Mouse (Mus musculus) gastrocnemius, adult 8-10 months (tissue): ENCODE data around the gene Nup214. TPM values are rescaled to one million over a fixed set of nuclear protein-coding genes. Genes with fewer than 3 reads are reported as not detected.

Source experiments
- DNase-seq, 2 experiments: peaks; one replicate each; pipeline ENCODE4 v3.0.0; 2022; ENCODE audit warnings: low spot score in 2 of 2
- total RNA-seq, 4 experiments: library from RNA; stranded (reverse); gene quantifications; 2 replicates each; pipeline ENCODE4 v1.2.4; 2022

The Nup214 gene
- 10 to 100 TPM; 16.0 to 20.5 (median 18.3) TPM for total RNA-seq

DNA sequence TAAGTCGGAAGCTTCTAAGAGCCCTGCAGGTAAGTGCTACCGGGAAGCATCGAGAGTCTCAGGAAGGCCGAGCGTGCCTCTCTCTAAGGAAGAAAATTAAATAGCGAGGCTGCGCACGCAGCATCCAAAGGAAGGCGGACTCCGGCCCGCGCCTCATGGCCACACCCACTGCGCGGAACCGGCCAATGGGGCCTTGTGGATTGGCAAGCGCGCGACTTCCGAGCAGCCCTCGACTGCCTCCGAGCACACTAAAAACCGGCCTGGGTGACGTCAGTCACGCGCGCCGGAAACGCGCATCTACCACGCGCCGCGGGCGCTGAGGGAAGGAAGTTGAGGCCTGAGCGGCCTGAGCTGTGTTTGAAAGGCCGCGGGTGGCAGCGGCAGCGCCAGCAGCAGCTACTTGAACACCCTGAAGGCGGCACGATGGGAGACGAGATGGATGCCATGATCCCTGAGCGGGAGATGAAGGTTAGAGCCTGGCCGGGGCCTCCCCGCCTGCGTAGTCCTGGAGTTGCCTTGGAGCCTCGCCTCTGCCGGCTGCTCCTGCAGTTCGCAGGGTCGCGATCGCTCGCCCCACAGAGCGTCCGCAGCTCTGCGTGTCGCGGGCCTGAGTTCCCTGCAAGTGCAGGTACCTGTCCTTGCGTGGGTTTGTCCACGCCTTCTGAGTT, at the start of gene Nup214:
Gene Nup214, plus strand, starts transcription at position 296 of the 668 bp plus-strand sequence.
- DNase-seq: peak; percentile 97 to 98

DNA sequence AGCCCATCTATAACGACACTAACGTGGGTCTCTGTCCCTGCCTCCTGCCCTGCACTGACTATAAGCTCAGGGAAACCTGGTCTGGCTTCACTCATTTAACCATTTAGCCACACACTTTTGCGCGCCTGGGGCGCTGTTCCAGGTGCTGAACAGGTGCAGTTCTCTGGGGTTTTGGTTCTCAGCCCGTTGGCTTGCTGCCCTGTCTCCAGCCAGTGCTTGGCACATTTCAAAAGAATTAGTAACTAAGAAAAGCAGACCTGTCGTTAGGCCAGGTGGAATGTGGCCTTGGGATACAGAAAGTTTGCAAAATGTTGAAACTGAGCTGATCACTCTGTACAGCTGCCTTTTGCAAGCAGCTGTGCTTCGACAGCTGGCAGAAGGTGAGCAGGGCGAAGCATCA, 49.4 kb upstream of the Nup214 start:
- no peak for DNase-seq

DNA sequence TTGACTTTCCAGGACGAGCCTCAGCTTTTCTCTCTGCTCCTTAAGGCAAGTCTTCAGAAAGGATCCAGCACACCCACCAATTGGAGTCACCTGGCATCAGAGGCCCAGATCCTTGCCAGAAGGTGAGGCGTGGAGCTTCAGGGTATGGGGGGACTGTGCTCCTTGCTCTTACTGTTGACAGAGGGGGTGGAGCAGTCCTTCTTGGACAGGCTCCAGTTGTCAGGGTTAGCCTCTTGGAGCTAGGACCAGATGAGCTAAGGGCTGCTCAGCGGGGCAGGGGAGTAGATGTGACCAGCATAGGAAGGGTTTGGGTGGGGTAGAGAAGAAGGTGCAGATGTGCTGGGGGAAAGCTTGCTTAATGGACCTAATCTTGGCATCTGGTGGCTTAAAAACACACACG, 48.3 kb upstream of the Nup214 start:
- DNase-seq: no peak

DNA sequence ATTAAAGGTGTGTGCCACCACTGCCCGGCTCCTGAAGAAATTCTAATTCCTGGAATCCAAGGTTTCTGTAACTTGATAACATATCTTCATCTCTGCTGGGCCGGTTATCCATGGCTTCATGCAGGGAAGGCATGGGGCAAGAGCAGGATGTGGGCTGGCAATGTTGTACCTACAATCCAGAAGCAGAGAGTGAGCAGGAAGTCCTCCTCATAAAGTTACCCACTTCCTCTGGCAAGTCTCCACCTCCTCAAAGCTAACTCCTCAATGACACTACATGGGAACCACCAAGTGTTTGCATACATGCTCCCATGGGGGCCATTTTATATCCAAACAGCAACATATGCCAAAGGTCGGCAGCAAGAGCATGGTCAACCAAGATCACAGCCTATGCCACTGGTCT, 44.6 kb upstream of the Nup214 start:
- no peak for DNase-seq

DNA sequence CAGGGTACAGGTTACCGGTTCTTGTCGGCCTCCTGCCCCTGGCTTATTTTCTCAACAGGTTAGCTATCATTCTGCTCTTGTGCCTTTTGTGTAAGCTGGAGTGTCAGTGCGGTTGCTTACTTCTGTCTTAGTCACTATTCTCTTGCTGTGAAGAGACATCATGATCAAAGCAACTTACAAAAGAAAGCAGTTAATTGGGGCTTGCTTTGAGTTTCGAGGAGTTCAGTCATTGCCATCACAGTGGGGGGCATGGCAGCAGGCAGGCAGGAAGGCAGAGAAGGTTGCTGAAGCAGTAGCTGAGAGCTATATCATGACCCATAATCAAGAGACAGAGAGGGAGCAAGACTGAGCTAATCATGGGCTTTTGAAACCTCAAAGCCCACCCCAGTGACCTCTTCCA, 39.7 kb upstream of the Nup214 start:
- DNase-seq: no peak

DNA sequence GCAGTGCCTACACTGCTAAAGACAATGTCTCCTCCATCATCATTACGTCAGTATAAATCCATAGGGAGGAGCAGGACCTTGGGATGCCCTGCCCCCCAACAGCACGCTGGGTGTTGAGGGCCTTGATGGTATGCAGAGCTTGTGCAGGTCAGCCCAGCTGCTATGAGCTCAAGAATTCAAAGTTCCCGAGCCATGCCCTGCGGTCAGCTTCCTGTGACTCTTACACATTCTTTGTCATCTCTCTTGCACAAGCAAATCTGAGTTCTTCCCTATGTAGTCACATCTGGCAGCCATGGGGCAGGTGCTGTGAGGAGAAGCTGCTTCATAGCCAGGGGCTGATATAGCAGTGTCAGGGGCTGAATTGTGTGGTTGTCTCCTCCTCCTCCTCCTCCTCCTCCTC, 39.2 kb upstream of the Nup214 start:
- DNase-seq: no peak

DNA sequence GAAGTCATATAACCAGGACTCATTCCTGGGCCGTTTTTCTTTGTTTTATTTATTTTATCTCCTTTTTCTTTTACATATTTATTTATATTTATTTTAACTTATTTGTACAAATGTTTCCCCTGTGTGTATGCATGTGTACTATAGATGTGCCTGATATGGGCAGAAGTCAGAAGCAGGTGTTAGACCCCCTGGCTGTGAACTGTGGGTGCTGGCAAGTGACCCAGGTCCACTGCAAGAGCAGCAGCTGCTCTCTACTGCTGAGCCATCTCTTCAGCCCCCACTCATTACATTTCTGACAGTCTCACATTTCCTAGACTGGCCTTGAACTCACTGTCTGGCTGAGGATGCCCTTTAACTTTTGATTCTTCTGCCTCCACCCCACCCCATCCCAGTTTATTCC, 35.9 kb upstream of the Nup214 start:
- DNase-seq: no peak

DNA sequence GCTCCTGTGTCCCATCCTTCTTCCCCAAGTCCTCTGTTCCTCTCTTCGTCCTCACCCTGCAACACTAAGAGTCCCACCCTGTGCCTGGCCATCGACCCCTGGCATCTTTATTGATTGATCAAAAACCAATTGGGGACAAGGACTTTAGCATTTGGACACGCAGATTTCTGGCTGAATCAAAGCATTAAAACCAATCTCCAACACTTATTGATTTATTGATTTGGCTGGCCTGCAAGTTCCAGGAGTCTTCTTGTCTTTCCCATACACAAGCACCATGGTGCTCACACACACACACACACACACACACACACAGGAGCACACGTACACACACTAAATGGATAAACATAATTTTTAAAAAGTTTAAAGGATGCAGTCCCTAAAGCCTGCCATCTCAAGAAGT, 31.2 kb upstream of the Nup214 start:
- DNase-seq: no peak

DNA sequence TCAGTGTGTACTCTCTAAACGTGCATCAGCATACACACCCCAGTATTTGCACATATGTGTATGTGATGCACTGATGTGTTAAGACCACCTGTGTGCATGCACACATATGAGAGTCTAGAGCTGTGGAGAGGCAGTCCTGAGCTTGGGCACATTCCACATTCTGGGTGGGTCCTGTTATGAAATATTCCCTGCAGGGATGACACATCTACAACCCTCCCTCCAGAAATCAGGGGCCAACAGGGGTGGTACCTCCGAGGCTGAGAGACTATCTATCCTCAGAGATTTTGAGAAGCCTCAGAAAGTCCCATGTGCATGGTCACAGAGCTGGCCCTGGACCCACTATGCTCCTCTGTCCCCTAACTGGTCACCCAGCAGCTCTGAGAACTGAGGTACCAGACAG, 28.7 kb upstream of the Nup214 start:
- DNase-seq: peak in 1 of 2 experiments; percentile 34

DNA sequence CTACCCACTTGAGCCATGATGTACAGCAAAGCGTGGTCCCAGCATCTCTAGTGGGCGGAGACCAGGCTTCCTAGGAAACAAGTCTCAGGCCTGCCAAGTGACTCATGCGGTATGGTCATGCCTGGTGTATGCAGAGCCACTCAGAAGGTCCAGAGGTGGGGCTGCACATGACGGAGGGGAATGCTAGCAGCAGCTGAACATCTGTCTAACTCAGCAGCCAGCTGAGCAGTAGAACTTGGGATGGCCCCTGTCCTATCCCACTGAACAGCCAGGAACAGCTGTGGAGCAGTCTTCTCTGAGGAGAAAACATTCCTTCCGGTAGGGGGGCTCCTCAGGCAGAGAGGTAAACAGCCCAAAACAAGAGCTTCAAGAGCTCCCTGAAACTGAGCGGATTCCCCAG, 25.8 kb upstream of the Nup214 start:
- DNase-seq: peak; percentile 59 to 67

DNA sequence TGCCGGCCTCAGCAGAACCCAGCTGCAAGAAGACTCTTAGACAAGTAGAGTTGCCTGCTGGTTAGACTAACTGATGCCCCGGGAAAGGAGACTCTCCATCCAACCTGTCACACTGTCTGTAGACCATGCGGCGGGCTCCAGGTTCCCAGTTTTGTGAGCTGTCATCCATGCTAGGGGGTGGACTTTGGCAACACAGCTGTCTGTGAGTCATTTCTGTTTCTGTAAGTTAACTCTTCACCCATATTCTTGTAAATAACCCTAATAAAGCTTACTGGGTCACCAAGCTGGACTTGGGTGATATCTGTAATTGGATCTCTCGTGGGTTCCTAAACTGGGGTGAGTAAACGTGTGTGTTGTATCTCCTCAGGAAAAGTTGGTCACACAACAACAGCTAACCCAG, 25.4 kb upstream of the Nup214 start:
- no peak for DNase-seq

DNA sequence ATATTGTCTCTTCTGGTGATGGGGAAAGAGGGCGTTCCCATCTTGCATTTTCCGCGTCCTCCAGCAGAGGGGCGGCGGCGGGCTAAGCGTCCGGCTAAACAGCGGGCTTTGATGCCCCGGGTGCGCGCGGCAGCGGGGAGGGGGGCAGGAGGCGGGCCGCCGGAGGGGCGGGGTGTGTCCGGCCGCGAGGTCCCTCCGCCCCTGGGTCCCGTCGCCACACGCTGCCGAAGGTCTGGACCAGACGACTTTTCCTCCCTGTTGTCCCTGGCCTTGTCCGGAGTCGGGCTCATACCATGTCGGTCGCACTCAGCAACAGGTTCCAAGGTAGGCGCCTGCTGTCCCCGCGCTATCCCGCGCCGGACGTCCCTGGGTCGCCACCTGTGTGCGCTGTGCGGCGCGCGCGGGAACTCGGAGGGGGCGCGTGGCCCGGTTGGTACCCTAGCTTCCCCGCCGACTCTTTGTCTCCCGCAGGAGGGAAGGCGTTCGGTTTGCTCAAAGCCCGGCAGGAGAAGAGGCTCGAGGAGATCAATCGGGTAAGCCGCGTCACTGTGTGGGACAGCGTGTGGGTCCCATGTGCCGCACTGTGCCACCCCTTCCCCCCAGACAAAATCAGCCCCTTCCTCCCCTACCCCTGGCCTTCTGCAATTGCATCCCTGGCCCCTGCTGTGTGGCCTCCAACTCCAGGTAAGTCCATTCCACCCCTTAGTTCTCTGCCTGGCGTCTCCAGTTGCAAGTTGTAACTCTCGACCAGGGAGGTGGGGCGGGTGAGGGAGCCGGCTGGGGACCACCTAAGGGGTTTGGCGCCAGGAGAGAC, 24.0 kb upstream of the Nup214 start, which contains the start of gene Aif1l:
Gene Aif1l, plus strand, starts transcription at position 82 of the 814 bp plus-strand sequence.
- DNase-seq: peak in 1 of 2 experiments; percentile 26

DNA sequence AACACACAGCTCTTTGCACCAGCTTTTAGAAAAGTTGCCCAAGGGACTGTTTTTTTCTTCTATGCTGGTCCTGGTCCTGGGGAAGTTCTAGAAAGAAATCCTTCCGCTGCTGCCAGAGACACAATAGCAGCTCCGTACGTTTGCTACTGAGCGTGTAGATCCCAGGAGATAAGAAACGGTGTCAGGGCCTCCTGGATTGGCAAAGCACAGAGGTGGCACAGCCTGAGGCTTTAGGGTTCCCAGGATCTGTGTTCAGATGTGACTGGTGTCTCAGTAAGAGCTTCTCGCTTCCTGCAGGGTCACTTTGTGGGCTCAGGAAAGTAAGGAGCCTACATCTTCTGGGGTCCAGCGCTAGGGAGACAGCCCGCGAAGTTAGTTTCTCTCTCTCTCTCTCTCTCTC, 23.3 kb upstream of the Nup214 start:
- no peak for DNase-seq

DNA sequence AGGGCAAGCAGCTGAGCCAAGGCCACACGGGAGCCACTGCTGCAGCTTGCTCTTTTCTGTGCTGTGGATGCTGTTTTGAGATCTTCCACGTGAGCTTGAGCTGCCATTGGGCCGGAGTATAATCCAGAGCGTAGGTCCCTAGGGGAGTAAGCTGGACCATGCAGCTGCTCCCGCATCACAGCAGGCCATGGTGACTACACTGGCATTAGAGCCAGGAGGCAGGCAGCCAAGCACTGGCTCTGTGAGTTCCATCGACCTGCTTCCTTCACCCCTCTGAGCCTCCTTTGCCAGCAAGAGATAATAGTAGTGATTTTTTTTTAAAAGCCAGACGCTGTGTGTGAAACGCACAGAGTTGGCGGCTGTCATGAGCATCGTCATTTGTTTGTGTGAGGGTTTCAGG, 22.0 kb upstream of the Nup214 start:
- no peak for DNase-seq

DNA sequence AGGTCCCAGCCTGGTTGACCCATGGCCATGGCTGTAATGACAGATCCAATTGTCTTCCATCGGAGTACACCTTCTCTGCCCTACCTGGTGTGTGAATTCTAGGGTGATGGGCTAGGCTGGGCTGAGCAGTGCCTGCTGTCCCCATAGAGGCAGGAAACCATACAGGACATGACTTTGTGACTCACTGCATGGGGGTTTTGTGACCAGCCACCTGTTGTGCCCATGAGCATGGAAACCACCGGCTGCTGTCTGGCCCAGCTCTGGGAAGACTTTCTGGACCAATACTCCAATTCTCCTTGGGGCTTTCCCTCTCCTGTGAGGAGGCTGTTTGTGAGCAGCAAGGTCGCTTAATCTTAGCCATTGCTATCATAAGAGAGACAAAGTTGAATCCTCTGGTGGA, 21.5 kb upstream of the Nup214 start:
- no peak for DNase-seq

DNA sequence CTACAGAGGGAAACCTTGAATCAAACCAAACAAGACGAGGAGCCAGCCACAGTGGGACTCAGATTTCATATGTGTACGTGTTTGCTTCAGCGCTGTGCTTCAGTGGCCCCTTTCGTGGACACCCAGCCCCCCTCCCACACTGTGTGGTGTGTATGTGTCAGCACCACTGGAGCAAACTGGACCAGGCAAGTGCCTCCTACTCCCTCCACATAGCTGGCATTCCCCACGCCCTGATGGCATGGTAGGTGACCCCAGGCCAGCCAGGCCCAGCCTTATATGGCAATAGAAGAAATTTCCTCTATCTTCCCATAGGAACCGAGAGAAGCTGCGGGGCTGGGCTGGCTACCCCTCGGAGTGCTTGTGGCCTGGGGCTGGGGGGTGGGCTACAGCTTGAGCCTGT, 20.5 kb upstream of the Nup214 start:
- no peak for DNase-seq

DNA sequence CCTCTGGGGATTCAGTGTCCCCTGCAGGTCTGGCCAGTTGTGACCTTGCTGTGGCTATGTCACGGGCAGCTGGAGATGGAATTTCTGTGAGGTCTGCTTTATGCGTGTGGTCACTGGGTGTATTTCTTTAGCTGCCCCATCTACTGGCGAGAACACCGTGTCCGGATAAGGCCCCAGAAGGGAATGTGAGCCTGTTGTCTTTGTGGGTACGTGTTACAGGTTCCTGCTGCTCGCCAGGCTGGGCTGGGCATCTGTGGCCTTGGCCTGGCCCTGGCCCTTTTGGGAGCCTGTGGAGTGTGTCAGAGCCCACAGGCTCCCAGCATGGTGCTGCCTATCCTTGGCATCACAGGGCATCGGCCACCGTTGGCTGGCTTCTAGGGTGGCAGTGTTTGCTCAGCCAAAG, 19.5 kb upstream of the Nup214 start:
- no peak for DNase-seq

DNA sequence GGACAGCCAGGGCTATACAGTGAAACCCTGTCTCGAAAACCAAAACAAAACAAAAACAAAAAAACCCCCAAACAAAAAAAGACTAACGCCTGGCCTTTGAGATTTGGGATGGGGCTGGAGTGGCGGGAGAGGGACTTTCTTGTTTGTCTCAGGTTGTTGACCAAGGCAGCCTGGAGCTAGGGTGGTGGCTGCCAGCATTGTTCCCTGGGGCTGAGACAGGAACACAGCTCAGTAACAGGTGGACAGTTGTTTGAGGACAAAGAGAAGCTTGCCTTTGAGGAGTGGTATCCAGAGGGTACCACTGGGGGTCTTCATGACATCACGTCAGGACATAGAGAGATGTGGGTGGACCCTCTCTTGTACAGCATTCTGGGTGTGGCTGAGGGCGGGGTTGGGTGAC, 18.6 kb upstream of the Nup214 start:
- DNase-seq: no peak

DNA sequence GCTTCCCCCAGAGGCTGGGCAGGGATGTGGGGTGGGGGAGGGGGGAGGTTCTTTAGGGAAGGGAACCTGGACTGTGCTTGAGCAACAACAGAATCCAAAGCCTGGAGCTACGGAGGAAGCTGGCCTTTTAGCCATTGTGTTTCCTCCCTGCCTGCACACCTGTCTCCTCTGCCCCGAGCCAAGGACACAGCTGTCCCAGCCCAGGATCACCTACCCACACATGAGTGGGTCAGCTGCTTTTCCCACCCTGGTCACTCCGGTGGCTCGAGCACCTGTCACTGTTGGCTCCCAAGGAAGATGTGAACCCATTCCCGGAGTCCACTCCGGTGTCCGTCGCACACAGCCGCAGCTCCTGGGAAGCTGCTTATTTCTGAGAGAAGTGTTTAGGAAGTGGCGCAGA, 17.0 kb upstream of the Nup214 start:
- DNase-seq: no peak

DNA sequence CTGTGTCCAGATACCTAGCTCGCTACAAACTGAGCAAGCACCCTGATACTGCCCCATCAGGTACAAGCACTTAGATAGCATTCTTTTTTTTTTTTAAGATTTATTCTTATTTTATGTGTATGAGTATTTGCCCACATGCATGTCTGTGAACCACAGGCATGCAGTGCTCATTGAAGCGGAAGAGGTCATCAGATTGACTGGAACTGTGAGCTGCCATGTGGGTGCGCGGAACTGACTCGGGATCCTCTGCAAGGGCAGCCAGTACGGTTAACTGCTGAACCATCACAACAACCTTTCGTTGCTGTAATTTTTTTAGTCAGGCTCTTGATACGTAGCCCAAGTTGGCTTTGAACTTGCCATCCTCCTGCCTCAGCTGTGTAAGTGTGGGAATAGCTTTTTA, 13.2 kb upstream of the Nup214 start:
- DNase-seq: no peak

DNA sequence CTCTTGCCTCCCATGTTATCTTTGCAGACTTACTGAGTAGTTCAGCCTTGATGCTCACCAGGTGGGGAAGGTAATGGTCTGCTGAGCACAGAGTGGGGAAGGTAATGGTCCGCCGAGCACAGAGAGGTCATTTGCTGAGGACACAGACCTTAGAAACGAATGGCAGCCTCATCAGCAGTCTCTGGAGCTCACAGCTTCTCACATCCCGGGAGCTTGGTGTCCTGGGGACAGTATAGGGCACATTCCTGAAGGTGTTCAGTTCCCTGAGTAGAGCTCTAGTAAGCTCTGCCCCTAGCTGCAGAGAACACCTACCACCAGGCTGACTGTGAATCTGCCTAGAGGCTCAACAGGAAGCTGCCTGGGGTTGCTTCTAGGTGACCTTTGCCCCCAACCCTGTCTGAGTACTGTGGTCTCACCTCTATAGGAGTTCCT, 12.4 kb upstream of the Nup214 start:
- DNase-seq: no peak

DNA sequence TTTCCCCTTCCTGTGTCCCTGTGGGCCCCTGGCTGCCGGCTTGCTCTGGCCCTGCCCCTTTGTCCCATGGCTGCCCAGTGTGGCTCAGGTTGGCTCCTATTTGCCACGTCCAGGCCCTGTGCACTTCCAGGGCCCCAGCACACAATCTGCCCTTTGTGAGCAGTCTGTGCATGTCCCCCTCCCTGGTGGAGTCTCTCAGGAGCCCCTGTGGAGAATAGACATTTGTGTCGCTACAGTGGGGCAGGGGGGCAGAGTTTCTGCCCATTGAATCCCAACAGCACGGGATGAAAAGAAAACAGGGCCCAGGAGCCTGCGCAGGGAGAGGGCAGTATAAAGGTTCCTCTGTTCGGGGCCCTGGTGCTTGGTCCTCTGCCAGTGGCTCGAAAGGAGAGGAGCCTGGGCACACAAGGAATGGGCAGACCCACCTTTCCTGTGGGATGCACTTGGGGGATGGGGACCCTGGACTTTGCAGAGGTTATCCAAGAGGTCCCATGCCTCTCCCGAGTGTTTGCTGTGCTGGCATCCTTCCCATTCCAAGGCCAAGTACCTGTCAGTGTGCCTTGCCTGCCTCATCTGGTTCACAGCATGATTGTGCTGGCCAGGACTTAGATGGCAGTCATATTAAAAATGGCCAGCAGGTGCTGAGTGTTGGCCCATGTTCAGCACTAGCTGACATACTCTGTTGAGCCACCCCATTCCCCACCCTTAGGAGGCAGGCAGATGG, 11.6 kb upstream of the Nup214 start:
- no peak for DNase-seq
